In genomic region chr6:134756058-134756457, GRCm38 (mm10) we compare ENCODE assay signal across 21 mouse cellular contexts. TPM values are rescaled to one million over a fixed set of nuclear protein-coding genes. Genes with fewer than 3 reads are reported as not detected.
DNase-seq lines count a peak whose midpoint lies in the region; ATAC-seq lines count a peak whose summit lies in the region.
"Had no signal": no experiment of that assay in that cellular context is flagged by ENCODE, and none has a peak within 500 bp of the region (broad histone marks: within the 10 kb centered on the region; RNA-seq: fewer than 3 reads in every experiment).

No protein-coding gene starts in this region.

- intact Hi-C loops in heart, postnatal 14 days (cut with DNase I): no loop called here

- ATAC-seq in common myeloid progenitor, adult 5-6 weeks (replicated peaks; ENCODE audit: low read depth, poor library complexity, severe bottlenecking): peak; percentile 65
- peak; percentile 28; the same call in 1 of the 2 replicates for ATAC-seq in megakaryocyte progenitor cell, adult 5-6 weeks (replicated peaks; ENCODE audit: poor library complexity)
- ATAC-seq: activated CD4-positive, CD25-positive, alpha-beta regulatory T cell, adult 4 months; CD4-positive, CD25-positive, alpha-beta regulatory T cell, adult 4 months; forebrain, embryonic 13.5 days; forebrain, embryonic 15.5 days; forebrain, postnatal 0 days; Patski had no signal

- DNase-seq in heart, adult 11 months: peak; percentile 78
- no peak for DNase-seq in heart, postnatal 14 days
- DNase-seq in retina, embryonic 14.5 days (ENCODE audit: low spot score): no peak
- no peak for DNase-seq in right cerebral cortex, postnatal 10 days (ENCODE audit: low spot score in 2 of 2)
- DNase-seq: adrenal gland, adult 8-10 months; adrenal gland, postnatal 14 days; B cell, adult 2 months; cerebellum, adult 11 months; cerebellum, adult 18-20 months; cerebellum, adult 8-10 months; cerebellum, adult 9-11 months; cerebellum, postnatal 14 days; cerebellum, postnatal 36 days; forebrain, postnatal 0 days had no signal

RNA-seq across cellular contexts. Expression of gene Dusp16, which starts 36.4 kb away (rescaled TPM):
- 10 to 100 TPM; 22.6 to 22.7 TPM for total RNA-seq in heart, postnatal 14 days (2021)
- 4.9 and 9.5 TPM in 2 replicates for total RNA-seq in common myeloid progenitor, adult 5-6 weeks (2017)
- total RNA-seq in megakaryocyte progenitor cell, adult 5-6 weeks (2015): 0.95 and 2.6 TPM in 2 replicates
- 0.33 and 2.5 TPM in 2 replicates for total RNA-seq in megakaryocyte progenitor cell, adult 5-6 weeks (2017)
